Mouse (Mus musculus) liver, postnatal 0 days (tissue): ENCODE results near the gene Top1. TPM values are rescaled to one million over a fixed set of nuclear protein-coding genes. Genes with fewer than 3 reads are reported as not detected.
A peak's percentile ranks its signal among the peaks of the same experiment; 100 is the strongest.

Experiments
- ATAC-seq: fragments of 200-750 bp; cut with Nextera tagmentation; 2 replicates; pipeline ENCODE4 v1.8.0; 2017; ENCODE audit warnings: mild to moderate bottlenecking, moderate library complexity
- DNase-seq: peaks from one replicate; pipeline ENCODE4 v3.0.0-alpha.2; 2016
- H3K27ac ChIP-seq: fragments of 300-500 bp; sonication (generic); 2 replicates; pipeline ENCODE4 v1.5.1; 2014; ENCODE audit warnings: antibody characterized with exemption, moderate library complexity, mild to moderate bottlenecking, low read depth
- H3K27me3 ChIP-seq: fragments of 300-500 bp; sonication (generic); 2 replicates; pipeline ENCODE4 v1.6.1; 2014; ENCODE audit warnings: low read length, control low read depth, mixed read lengths; ENCODE audit not compliant: insufficient read depth
- H3K36me3 ChIP-seq: fragments of 300-500 bp; sonication (generic); replicated peaks from 2 replicates; pipeline ENCODE4 v1.6.1; 2014; ENCODE audit warnings: mild to moderate bottlenecking, control low read depth, low read length, moderate library complexity, mixed read lengths; ENCODE audit not compliant: insufficient read depth
- H3K4me1 ChIP-seq: fragments of 300-500 bp; sonication (generic); 2 replicates; pipeline ENCODE4 v1.6.1; 2014; ENCODE audit warnings: antibody characterized with exemption, mild to moderate bottlenecking, control low read depth; ENCODE audit not compliant: insufficient read depth
- H3K4me2 ChIP-seq: fragments of 300-500 bp; sonication (generic); 2 replicates; pipeline ENCODE4 v1.6.1; 2014; ENCODE audit warnings: low read depth, mild to moderate bottlenecking, low read length, moderate library complexity, mixed read lengths
- H3K4me3 ChIP-seq: fragments of 300-500 bp; sonication (generic); 2 replicates; pipeline ENCODE4 v1.5.1; 2014; ENCODE audit warnings: low read depth, low read length
- H3K9ac ChIP-seq: fragments of 300-500 bp; sonication (generic); replicated peaks from 2 replicates; pipeline ENCODE4 v1.6.1; 2014; ENCODE audit warnings: mild to moderate bottlenecking, moderate library complexity
- H3K9me3 ChIP-seq: fragments of 300-500 bp; sonication (generic); 2 replicates; pipeline ENCODE4 v1.6.1; 2016; ENCODE audit warnings: mild to moderate bottlenecking, control low read depth, low read length, mixed read lengths
- CTCF ChIP-seq: sonication (generic); IDR thresholded peaks from 2 replicates; pipeline ENCODE4 v1.5.1; 2016; ENCODE audit warnings: antibody characterized with exemption, low read depth
- EP300 ChIP-seq: IDR thresholded peaks from 2 replicates; pipeline ENCODE4 v1.6.1; 2016; ENCODE audit warnings: antibody characterized with exemption, low read depth, mild to moderate bottlenecking
- WGBS: fragments of 180-500 bp; shearing (Covaris S2); extraction: QIAGEN DNeasy Blood & Tissue Kit; methylation state at CpG from one replicate; pipeline ENCODE4 v1.1.7; 2014; ENCODE audit not compliant: insufficient replicate concordance; 5-methylcytosine and 5-hydroxymethylcytosine counted together
- polyA plus RNA-seq: library from polyadenylated mRNA; unstranded; fragments of >200 nt; fragmentation: Nextera tagmentation; extraction: Ambion mirVana; gene quantifications from 2 replicates; pipeline ENCODE4 v1.2.1, GENCODE M21; 2015

Top1 gene
- polyA plus RNA-seq, 1 experiment from 2014 or later, result 30.5 TPM

DNA sequence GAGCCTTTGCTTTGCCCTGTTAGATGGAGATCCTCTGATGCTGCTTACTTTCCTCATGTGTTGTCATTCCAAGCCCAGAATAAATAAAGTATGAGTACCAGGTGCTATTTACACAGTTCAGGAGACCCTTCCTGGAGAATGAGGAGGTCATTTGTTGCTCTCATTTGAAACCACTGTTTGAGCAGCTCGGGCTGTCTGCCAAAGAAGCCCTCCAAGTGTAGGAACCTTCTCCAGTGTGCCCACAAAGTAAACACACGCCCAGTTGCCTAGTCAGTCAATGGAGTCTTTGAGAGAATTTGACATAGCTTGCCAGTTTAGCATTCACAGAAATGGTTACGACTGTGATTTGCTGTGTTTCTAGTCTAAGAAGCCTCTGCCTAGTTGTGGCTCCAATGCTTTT is 73.1 kb downstream of the Top1 start:
- TF ChIP-seq EP300 (no peak), CTCF (no peak)
- WGBS, result 79% methylated on average over 3 of the region's 3 CpGs
- Histone ChIP-seq H3K36me3 (peaks cover 87% of the 10 kb centered on the region), H3K27me3 (no peaks in the 10 kb centered on the region), H3K27ac (no peak overlapping the region), H3K9ac (no peak overlapping the region), H3K4me3 (no peak overlapping the region), H3K9me3 (no peaks in the 10 kb centered on the region), H3K4me2 (no peak overlapping the region), H3K4me1 (no peaks in the 10 kb centered on the region; the same call in 1 of the 2 replicates)
- DNase-seq, result no peak
- ATAC-seq, result no peak

DNA sequence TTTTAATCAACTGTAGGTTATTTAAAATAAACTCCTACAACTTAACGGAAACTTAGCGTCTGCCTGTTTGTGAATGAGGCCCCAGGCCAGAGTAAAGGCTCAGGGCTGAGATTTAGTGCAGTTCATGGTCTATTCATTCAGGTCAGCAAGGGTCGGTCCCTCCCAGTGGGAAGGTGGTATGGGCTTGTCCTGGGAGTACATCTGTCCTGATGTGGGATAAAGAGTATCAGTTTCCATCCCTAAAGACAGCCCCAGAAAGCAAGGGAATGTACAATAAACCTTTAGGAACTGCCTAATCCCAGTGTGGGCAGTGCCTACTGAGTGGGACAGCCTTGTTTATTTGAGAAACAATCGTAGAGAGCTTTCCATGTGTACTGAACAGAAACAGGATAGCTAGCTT is 77.0 kb downstream of the Top1 start:
- no peak overlapping the region for H3K4me3 ChIP-seq
- no peak overlapping the region for H3K9ac ChIP-seq
- H3K27ac ChIP-seq, result no peak overlapping the region
- H3K9me3 ChIP-seq, result no peaks in the 10 kb centered on the region
- no peaks in the 10 kb centered on the region for H3K4me1 ChIP-seq
- no peak for DNase-seq
- WGBS, result 93% methylated on average over 4 of the region's 4 CpGs
- no peak for ATAC-seq
- peaks cover 58% of the 10 kb centered on the region for H3K36me3 ChIP-seq
- no peaks in the 10 kb centered on the region for H3K27me3 ChIP-seq
- H3K4me2 ChIP-seq, result no peak overlapping the region
- no peak for TF ChIP-seq EP300
- no peak for TF ChIP-seq CTCF

DNA sequence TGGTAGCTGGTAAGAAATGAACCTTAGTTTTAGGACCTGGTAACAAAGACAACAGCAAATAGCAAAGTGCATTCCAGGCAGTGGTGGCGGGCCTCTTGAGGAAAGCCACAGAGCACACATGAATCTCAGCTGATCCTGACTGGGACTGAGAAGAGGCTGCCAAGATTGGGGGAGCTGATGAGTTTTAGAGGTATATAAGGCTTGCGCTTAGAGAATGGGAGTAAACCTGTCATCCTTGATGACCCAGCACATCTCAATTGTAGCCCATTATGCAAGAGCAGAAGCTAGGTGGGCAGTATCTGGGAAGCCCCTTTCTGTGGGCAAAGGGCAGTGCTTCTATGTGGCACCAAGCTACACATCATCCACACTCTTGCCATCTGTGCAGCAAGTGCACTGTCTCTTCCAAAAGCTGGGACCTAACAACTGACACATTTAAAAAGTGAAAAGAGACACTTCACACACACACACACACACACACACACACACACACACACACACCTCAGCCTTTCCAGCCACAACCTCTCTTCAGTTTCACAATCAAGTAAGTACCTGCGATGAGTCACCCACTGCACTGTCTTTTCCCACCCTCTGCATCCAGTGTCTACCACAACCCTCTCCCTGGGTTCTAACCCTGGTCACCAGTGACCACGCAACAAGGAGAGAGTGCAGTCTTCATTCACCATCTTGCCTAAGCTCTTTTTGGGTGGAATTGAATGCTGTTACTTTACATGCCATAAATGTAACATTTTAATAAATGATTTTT is 78.1 kb downstream of the Top1 start:
- WGBS, result 89% methylated on average over 4 of the region's 4 CpGs
- no peak for ATAC-seq

DNA sequence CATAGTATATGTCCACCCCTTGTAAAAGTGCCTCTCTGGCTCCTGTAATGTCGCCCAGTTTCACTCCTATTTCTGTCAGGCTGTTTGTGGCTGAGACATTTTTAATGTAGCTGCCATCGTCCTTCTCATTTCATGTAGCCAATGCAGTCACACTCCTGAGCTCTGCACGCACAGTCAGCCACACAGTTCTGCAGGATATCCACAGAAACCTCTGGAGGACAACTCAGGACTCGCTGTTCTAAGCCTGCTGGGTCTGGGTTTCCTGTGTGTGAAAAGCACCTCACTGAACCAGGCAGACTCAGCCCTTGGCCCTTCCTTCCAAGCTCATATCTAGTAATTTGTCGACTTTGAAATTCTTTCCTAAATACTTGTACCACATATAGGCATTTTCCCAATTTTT is 78.8 kb downstream of the Top1 start:
- Histone ChIP-seq H3K36me3 (peaks cover 39% of the 10 kb centered on the region), H3K4me2 (no peak overlapping the region), H3K9me3 (no peaks in the 10 kb centered on the region), H3K27me3 (no peaks in the 10 kb centered on the region), H3K9ac (no peak overlapping the region), H3K27ac (no peak overlapping the region), H3K4me3 (no peak overlapping the region), H3K4me1 (peaks cover under 1% of the 10 kb centered on the region; the same call in 1 of the 2 replicates)
- no peak for TF ChIP-seq CTCF
- no peak for TF ChIP-seq EP300
- DNase-seq, result no peak
- WGBS, result 83% methylated on average over 5 of the region's 5 CpGs
- no peak for ATAC-seq

More for the DNA sequence above, 78.1 kb downstream of the Top1 start:
- no peak overlapping the region for H3K27ac ChIP-seq
- TF ChIP-seq CTCF, result no peak
- no peak for TF ChIP-seq EP300
- no peaks in the 10 kb centered on the region for H3K9me3 ChIP-seq
- no peaks in the 10 kb centered on the region for H3K4me1 ChIP-seq
- H3K4me3 ChIP-seq, result no peak overlapping the region
- no peak overlapping the region for H3K4me2 ChIP-seq
- no peaks in the 10 kb centered on the region for H3K27me3 ChIP-seq
- H3K36me3 ChIP-seq, result peaks cover 47% of the 10 kb centered on the region
- DNase-seq, result no peak
- H3K9ac ChIP-seq, result no peak overlapping the region

DNA sequence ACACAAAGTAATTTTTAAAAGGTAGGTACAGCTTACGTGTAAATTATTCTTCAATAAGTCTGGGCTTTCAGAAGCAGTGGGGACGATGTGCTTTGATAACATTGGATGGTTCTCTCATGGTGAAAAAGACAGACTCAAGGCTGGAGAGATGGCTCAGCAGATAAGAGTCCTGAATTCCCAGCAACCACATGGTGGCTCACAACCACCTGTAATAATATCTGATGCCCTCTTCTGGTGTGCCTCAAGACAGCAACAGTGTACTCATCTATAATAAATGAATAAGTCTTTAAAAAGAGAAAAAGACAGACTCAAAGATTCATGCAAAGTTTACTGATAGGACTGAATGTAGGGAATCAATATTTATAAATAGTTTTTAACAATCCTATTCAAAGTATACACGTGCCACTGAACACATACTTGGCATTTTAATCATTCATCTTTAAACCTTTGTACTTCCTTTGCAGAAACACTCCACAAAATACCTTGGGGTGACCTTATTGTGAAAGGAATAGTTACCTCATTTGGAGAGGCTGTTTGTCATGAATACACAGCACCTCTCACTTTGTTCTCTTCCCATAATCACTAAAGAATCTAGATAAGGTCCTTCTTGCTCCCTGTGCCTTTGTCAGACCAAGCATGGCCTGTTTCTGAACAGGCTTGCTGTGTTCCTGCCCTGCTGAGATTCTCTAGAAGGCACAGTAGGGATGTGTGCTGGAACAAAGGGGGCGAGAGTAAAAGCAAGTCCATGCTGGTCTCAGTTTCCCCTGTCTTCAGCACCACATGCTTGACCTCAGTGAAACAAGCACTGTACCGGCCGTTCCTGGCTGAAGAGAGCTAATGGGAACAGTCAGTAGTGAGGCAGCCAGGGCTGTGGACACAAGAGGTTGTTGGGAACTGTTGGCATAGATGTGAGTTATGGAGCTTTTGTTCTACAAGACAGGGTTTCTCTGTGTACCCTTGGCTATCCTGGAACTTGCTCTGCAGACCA is 80.5 kb downstream of the Top1 start:
- H3K4me1 ChIP-seq, result peaks cover 15% of the 10 kb centered on the region
- no peak overlapping the region for H3K4me3 ChIP-seq
- H3K4me2 ChIP-seq, result no peak overlapping the region
- H3K9ac ChIP-seq, result no peak overlapping the region
- peaks cover 24% of the 10 kb centered on the region for H3K36me3 ChIP-seq
- H3K9me3 ChIP-seq, result no peaks in the 10 kb centered on the region
- H3K27ac ChIP-seq, result no peak overlapping the region
- TF ChIP-seq CTCF (no peak), EP300 (no peak)
- WGBS, result 84% methylated on average over 6 of the region's 6 CpGs
- ATAC-seq, result no peak
- no peak for DNase-seq
- 0 out of 2 replicates have a peak, but pooled peaks cover 2% of the 10 kb centered on the region for H3K27me3 ChIP-seq

DNA sequence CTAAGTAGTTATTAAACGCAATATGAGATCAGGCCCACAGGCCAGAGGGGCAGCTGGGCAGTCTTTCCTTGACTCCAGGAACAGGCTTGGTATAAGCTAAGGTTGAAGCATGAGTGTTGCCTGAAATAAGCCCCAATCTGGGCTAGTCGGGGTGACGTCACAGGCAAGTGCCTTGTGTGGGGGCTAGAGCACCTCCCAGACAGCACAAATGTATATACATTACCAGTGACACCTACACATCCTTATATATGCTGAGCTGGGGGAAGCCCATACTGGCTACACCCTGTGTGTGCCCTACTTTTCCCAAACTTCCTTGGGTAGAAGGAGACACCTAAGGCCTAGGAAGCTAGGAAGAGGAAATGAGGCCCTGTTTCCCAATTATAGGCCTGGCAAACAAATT is 83.3 kb downstream of the Top1 start:
- DNase-seq, result peak; percentile 9
- no peaks in the 10 kb centered on the region for H3K9me3 ChIP-seq
- H3K4me1 ChIP-seq, result peaks cover 33% of the 10 kb centered on the region
- no peak overlapping the region for H3K27ac ChIP-seq
- H3K4me3 ChIP-seq, result no peak overlapping the region
- peaks cover 6% of the 10 kb centered on the region for H3K36me3 ChIP-seq
- no peak for ATAC-seq
- H3K9ac ChIP-seq, result no peak overlapping the region
- no peak overlapping the region for H3K4me2 ChIP-seq
- WGBS, result 90% methylated on average over 3 of the region's 3 CpGs
- peaks cover 11% of the 10 kb centered on the region; the same call in 1 of the 2 replicates for H3K27me3 ChIP-seq
- TF ChIP-seq EP300 (no peak), CTCF (no peak)
